Mouse (Mus musculus) neural tube, embryonic 14.5 days (tissue): ENCODE data around the gene Mef2d. TPM values are rescaled to one million over a fixed set of nuclear protein-coding genes. Genes with fewer than 3 reads are reported as not detected.
A peak's percentile ranks its signal among the peaks of the same experiment; 100 is the strongest.

Experiments used
- ATAC-seq: fragments of 200-750 bp; cut with Nextera tagmentation; 2 replicates; pipeline ENCODE4 v1.8.0; 2017; ENCODE audit warnings: low read depth, mild to moderate bottlenecking, moderate TSS enrichment, moderate library complexity
- H3K27ac ChIP-seq: fragments of 300-500 bp; sonication (generic); 2 replicates; pipeline ENCODE4 v1.5.1; 2014; ENCODE audit warnings: low read depth, mild to moderate bottlenecking, control low read depth, low read length, moderate library complexity, mixed read lengths
- H3K27me3 ChIP-seq: fragments of 300-500 bp; sonication (generic); 2 replicates; pipeline ENCODE4 v1.6.1; 2014; ENCODE audit warnings: low read length; ENCODE audit not compliant: control insufficient read depth, insufficient read depth
- H3K36me3 ChIP-seq: fragments of 300-500 bp; sonication (generic); 2 replicates; pipeline ENCODE4 v1.6.1; 2014; ENCODE audit warnings: low read length, mixed read lengths; ENCODE audit not compliant: control insufficient read depth, insufficient read depth
- H3K4me1 ChIP-seq: fragments of 300-500 bp; sonication (generic); 2 replicates; pipeline ENCODE4 v1.6.1; 2014; ENCODE audit warnings: low read length; ENCODE audit not compliant: control insufficient read depth, insufficient read depth
- H3K4me2 ChIP-seq: fragments of 300-500 bp; sonication (generic); 2 replicates; pipeline ENCODE4 v1.6.1; 2014; ENCODE audit warnings: mild to moderate bottlenecking, low read depth, low read length, control low read depth
- H3K4me3 ChIP-seq: fragments of 300-500 bp; sonication (generic); 2 replicates; pipeline ENCODE4 v1.5.1; 2014; ENCODE audit warnings: low read depth, low read length, control low read depth, mixed read lengths
- H3K9ac ChIP-seq: fragments of 300-500 bp; sonication (generic); replicated peaks from 2 replicates; pipeline ENCODE4 v1.6.1; 2014; ENCODE audit warnings: low read depth, mild to moderate bottlenecking, control low read depth, low read length, mixed read lengths
- H3K9me3 ChIP-seq: fragments of 300-500 bp; sonication (generic); 2 replicates; pipeline ENCODE4 v1.6.1; 2016; ENCODE audit warnings: low read length; ENCODE audit not compliant: control insufficient read depth
- WGBS: fragments of 180-500 bp; shearing (Covaris S2); extraction: QIAGEN DNeasy Blood & Tissue Kit; methylation state at CpG from one replicate; pipeline ENCODE4 v1.1.7; 2014; 5-methylcytosine and 5-hydroxymethylcytosine counted together
- polyA plus RNA-seq: library from polyadenylated mRNA; unstranded; fragments of >200 nt; fragmentation: Nextera tagmentation; extraction: Ambion mirVana; gene quantifications from 2 replicates; pipeline ENCODE4 v1.2.1, GENCODE M21; 2014

The Mef2d gene
- polyA plus RNA-seq, 1 experiment from 2014 or later, result 19.6 TPM

DNA sequence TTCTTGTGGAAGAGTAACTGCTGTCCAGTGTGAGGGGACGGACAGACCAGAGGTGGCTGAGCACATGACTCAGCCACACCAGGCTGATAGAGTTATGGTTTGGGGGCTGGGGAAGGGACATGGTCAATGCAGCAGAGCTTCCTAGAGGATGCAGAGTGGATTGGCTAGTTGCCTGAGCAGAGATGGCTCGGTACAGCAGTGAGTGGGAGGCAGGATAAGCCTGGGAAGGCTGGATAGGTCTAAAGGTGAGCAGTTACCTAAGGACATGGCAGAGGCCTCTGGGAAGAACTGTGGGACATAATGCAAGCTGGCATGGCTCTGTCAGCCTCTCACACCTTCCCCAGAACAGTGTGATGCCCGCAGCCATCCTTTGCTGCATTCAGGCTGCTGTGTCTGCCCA, 21.7 kb downstream of the Mef2d start:
- Histone ChIP-seq H3K27me3 (no peaks in the 10 kb centered on the region), H3K9ac (no peak overlapping the region), H3K27ac (no peak overlapping the region), H3K9me3 (no peaks in the 10 kb centered on the region), H3K4me1 (no peaks in the 10 kb centered on the region), H3K4me2 (no peak overlapping the region), H3K4me3 (no peak overlapping the region), H3K36me3 (peaks cover 58% of the 10 kb centered on the region)
- WGBS, result 79% methylated on average over 3 of the region's 3 CpGs
- ATAC-seq, result no peak

DNA sequence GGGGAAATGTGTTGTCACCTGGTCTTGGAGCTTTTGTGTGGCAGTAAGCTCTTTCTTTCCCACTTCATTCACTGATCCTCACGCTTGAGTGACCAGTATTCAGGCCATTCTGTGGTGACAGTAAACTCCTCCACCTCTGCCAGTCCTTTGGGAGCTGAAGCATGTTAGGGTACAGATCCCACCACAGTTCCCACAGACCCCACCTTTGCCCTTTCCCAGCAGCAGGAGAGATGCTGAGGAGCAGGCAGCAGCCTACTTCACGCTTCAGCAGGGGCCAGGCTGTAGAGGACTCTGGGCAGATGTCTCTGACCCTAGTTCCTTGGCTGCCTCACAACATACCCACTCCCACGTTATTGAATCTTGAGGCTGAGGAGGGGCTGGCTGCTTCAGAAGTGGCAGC, 22.1 kb downstream of the Mef2d start:
- no peaks in the 10 kb centered on the region for H3K27me3 ChIP-seq
- no peaks in the 10 kb centered on the region for H3K4me1 ChIP-seq
- WGBS, result 84% methylated on average over 3 of the region's 3 CpGs
- peaks cover 55% of the 10 kb centered on the region for H3K36me3 ChIP-seq
- no peak overlapping the region for H3K27ac ChIP-seq
- no peak overlapping the region for H3K9ac ChIP-seq
- no peak overlapping the region for H3K4me3 ChIP-seq
- no peak overlapping the region for H3K4me2 ChIP-seq
- ATAC-seq, result no peak
- H3K9me3 ChIP-seq, result no peaks in the 10 kb centered on the region

DNA sequence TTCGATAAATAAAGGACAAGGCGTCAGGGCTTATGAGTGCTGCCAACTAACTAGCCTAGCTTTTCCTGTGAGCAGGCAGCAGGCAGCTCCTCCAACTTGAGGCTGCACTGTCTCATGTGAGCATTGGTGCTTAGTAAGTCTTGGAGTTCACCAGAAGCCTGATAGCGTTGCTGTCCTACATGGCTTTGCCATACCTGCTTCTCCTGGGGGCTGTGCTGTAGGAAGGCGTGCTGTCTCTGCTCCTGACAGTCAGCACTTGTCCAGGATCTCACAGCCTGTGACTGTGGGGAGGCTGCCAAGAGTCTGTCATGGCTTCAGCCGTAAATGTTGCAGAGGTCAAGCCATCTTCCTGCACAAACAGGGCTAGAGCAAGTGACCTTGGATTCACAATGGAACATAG, 23.9 kb downstream of the Mef2d start:
- Histone ChIP-seq H3K27me3 (no peaks in the 10 kb centered on the region), H3K4me1 (no peaks in the 10 kb centered on the region), H3K4me3 (no peak overlapping the region), H3K9me3 (no peaks in the 10 kb centered on the region), H3K27ac (no peak overlapping the region), H3K36me3 (peaks cover 62% of the 10 kb centered on the region), H3K4me2 (no peak overlapping the region), H3K9ac (no peak overlapping the region)
- WGBS, result 92% methylated on average over 5 of the region's 5 CpGs
- no peak for ATAC-seq

DNA sequence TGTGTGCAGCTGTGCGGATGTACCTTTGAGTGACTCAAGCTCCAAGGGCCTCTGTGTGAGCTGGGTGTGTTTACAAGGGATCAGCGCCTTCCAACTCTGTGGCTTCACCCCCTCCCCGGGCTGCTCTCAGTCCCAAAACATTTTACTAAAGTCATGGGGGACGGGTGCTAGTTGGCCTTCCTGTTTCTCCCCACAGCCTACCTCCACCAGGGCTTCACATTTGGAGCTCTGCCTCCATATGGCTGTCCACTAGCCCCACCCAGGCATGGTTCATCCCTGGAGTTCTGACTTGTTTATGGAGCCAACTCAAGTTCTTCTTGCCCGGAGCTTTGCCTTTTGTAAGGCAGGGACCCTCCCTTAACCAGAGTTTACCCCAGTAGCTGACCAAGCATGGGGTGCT, 28.2 kb downstream of the Mef2d start:
- H3K4me3 ChIP-seq, result no peak overlapping the region
- H3K4me2 ChIP-seq, result no peak overlapping the region
- H3K9me3 ChIP-seq, result no peaks in the 10 kb centered on the region
- peaks cover 39% of the 10 kb centered on the region for H3K36me3 ChIP-seq
- H3K4me1 ChIP-seq, result no peaks in the 10 kb centered on the region
- no peak overlapping the region for H3K9ac ChIP-seq
- WGBS, result 93% methylated on average over 5 of the region's 5 CpGs
- H3K27me3 ChIP-seq, result no peaks in the 10 kb centered on the region
- H3K27ac ChIP-seq, result no peak overlapping the region
- no peak for ATAC-seq

DNA sequence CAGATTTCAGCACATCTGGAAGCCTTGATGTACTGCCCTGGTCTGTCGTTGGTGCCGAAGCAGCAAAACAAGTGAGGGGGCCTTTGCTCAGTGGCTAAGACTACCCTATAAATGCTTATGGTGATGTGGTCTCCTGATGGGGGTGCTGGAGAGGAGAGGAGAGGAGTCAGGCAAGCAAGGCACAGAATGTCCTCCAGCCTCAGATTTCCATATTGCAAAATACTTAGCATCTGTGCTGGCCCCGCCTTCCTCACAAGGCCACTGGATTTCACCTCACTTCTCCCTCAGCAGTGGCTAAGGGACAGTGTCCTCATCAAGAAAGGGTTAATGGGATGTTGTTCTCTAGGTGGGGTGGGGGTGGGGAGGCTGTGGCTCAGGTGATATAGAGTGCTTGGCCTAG, 30.3 kb downstream of the Mef2d start:
- no peak for ATAC-seq
- H3K27me3 ChIP-seq, result no peaks in the 10 kb centered on the region
- H3K36me3 ChIP-seq, result peaks cover 26% of the 10 kb centered on the region
- H3K4me2 ChIP-seq, result no peak overlapping the region
- H3K4me3 ChIP-seq, result no peak overlapping the region
- 0 out of 2 replicates have a peak, but pooled peaks cover 4% of the 10 kb centered on the region for H3K4me1 ChIP-seq
- H3K9me3 ChIP-seq, result no peaks in the 10 kb centered on the region
- H3K27ac ChIP-seq, result no peak overlapping the region
- 94% methylated on average over 3 of the region's 3 CpGs for WGBS
- H3K9ac ChIP-seq, result no peak overlapping the region

DNA sequence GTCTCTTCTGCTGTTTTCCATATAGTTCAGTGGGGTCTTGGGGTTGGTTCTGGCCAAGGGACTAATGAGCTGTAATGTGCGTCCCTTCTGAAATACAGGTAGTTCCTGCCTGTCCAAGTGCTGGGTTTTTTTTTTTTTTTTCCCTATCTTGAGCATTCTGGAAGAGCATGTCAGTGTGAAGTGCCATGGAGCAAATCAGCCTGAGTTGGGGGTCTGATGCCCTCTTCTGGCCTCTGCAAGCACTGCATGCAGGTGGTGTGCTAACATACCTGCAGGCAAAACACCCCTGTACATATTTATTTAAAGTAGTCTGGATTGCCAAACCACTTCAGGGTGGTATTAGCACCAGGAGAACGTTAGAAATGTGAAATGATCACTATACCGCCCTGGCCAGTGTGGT, 31.2 kb downstream of the Mef2d start:
- Histone ChIP-seq H3K27me3 (no peaks in the 10 kb centered on the region), H3K4me2 (no peak overlapping the region), H3K27ac (no peak overlapping the region), H3K4me1 (0 out of 2 replicates have a peak, but pooled peaks cover 4% of the 10 kb centered on the region), H3K9me3 (no peaks in the 10 kb centered on the region), H3K36me3 (peaks cover 26% of the 10 kb centered on the region), H3K9ac (no peak overlapping the region), H3K4me3 (no peak overlapping the region)
- no peak for ATAC-seq
- WGBS, result 52% methylated on average over 3 of the region's 3 CpGs

DNA sequence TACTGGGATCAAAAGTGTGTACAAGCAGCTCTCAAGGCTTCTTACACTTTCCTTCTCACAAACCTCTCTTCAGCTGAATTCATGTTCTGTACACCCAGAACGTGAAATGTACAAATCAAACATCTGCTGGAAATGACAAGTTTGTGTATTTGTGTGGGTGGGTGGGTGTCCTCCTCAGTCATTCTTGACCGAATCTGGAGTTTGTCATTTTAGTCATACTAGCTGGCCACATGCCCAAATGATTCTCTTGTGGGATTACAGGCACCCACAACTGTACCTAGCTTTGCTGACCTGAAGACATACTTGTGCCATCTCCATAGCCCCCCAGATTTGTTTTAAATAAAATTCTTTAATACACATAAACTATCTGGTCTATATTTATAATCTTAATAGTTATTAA, 32.7 kb downstream of the Mef2d start:
- H3K4me1 ChIP-seq, result 0 out of 2 replicates have a peak, but pooled peaks cover 4% of the 10 kb centered on the region
- no peak for ATAC-seq
- no peak overlapping the region for H3K27ac ChIP-seq
- H3K27me3 ChIP-seq, result no peaks in the 10 kb centered on the region
- no peaks in the 10 kb centered on the region for H3K9me3 ChIP-seq
- H3K4me3 ChIP-seq, result no peak overlapping the region
- no peak overlapping the region for H3K4me2 ChIP-seq
- no peak overlapping the region for H3K9ac ChIP-seq
- peaks cover 18% of the 10 kb centered on the region for H3K36me3 ChIP-seq
- WGBS, result 67% methylated on average over 2 of the region's 2 CpGs

DNA sequence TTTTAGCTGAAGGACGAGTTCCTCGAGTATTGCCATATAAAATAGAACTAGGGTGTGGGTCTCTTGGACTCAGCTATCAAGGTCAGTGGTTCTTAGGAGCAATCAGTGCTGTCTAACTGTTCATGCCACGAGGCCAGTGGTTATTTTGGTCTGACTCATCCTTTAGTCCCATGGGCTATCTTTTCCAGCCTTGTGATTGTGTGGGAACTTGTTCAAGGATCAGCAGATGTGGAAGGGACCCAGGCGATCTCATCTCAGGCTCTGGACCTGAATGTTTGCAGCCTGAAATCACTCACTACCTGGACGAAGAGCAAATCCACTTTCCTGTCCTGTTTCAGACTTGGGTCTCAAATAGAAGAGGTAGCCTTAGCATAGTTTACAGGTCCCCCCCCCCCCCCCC, 34.9 kb downstream of the Mef2d start:
- H3K36me3 ChIP-seq, result 0 out of 2 replicates have a peak, but pooled peaks cover 3% of the 10 kb centered on the region
- H3K4me3 ChIP-seq, result peak overlapping the region; percentile 42
- H3K4me1 ChIP-seq, result 0 out of 2 replicates have a peak, but pooled peaks cover 4% of the 10 kb centered on the region
- peak overlapping the region; percentile 98 for H3K27ac ChIP-seq
- no peaks in the 10 kb centered on the region for H3K9me3 ChIP-seq
- H3K4me2 ChIP-seq, result peak overlapping the region; percentile 58
- peak overlapping the region; percentile 58 for H3K9ac ChIP-seq
- no peak for ATAC-seq
- WGBS, result 65% methylated on average over 5 of the region's 5 CpGs
- no peaks in the 10 kb centered on the region for H3K27me3 ChIP-seq

DNA sequence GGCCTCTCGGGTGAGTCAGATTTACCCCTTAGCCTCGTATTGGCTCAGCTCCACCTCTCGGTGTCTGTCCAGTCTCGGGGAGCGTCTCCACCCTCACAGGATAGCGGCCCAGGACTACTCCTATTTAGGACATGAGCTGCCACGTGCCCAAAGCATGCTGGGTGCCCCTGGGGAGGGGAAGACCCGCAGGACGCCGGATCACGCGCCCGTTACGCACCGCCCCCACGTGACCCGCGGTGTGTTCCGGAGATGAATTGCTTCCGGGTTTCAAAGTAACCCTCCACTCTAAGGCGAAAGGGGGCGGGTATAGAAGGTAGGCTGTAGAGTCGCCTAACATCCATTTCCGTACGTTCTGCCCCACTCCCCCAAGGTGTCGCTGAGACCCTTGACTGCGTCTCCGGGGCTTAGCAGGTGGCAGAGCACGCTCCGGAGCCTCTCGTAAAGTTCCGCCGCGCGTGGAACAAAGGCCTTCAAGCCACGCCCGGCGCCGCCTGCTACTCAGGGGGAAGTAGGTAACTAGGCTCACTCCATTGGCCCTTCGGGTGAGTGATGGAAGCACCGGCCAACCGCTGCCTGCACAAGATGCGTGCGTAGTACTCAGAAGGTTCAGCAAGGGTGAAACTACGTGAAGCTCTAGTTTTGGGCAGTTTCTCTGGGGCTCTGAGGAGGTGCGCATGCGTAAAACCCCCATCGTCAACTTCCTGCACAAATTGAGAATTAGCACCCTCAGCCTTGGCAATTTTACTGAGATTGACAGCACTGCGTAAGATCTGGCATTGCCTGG, 35.6 kb downstream of the Mef2d start:
- Histone ChIP-seq H3K4me3 (peak overlapping the region; percentile 42), H3K9ac (peak overlapping the region; percentile 58), H3K4me2 (peak overlapping the region; percentile 58), H3K36me3 (0 out of 2 replicates have a peak, but pooled peaks cover 3% of the 10 kb centered on the region), H3K27me3 (no peaks in the 10 kb centered on the region), H3K27ac (peak overlapping the region; percentile 98), H3K9me3 (no peaks in the 10 kb centered on the region), H3K4me1 (0 out of 2 replicates have a peak, but pooled peaks cover 4% of the 10 kb centered on the region)
- ATAC-seq, result peak; percentile 99
- under 1% methylated on average over 49 of the region's 49 CpGs for WGBS
